Mouse (Mus musculus): ENCODE results near the gene Sdr9c7. TPM values are rescaled to one million over a fixed set of nuclear protein-coding genes. Genes with fewer than 3 reads are reported as not detected.
"Not testable (repeated sequence)": the region's sequence is repeated elsewhere in the genome, so short reads cannot be mapped to it uniquely, and the experiment has no call there.

The Sdr9c7 gene
- total and polyA plus RNA-seq, 2 experiments from 2014 or later: not detected

DNA sequence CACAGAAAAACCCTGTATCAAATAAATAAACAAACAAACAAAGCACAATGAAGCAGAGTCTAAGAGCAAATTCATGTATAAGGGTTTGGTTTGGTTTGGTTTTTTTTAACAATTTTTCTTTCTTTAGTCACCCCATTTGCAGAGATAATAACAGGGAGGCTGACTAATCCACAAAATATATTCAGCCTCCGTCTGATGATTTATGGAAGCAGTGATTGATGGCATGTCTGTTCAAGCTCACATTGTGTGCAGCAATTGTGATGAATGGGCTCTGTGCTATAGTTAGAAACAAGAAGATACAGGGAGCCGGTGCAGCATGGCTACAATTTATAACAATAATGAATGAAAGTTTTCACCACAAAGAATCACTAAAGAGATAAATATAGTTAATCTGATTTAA, 29.4 kb downstream of the Sdr9c7 start:
- H3K4me1 ChIP-seq (ENCODE audit: insufficient read depth): no peaks in the 10 kb centered on the region
- no peak overlapping the region for H3K4me2 ChIP-seq (ENCODE audit: low read depth)
- 62% methylated on average over 2 of the region's 2 CpGs for whole genome bisulfite sequencing
- no peak overlapping the region for H3K27ac ChIP-seq (ENCODE audit: low read depth, low read length)
- H3K9me3 ChIP-seq (ENCODE audit: low read length): no peaks in the 10 kb centered on the region
- ATAC-seq (peak; percentile 20; the same call in 1 of the 2 replicates), DNase-seq (no peak)
- no peaks in the 10 kb centered on the region for H3K27me3 ChIP-seq (ENCODE audit: insufficient read depth, low read length)
- H3K4me3 ChIP-seq (ENCODE audit: low read depth, low read length): no peak overlapping the region
- no peak overlapping the region for H3K9ac ChIP-seq
- TF ChIP-seq CTCF (IDR thresholded peaks at IDR 0.05; ENCODE audit: low read depth): no peak
- no peaks in the 10 kb centered on the region for H3K36me3 ChIP-seq (ENCODE audit: insufficient read depth)

DNA sequence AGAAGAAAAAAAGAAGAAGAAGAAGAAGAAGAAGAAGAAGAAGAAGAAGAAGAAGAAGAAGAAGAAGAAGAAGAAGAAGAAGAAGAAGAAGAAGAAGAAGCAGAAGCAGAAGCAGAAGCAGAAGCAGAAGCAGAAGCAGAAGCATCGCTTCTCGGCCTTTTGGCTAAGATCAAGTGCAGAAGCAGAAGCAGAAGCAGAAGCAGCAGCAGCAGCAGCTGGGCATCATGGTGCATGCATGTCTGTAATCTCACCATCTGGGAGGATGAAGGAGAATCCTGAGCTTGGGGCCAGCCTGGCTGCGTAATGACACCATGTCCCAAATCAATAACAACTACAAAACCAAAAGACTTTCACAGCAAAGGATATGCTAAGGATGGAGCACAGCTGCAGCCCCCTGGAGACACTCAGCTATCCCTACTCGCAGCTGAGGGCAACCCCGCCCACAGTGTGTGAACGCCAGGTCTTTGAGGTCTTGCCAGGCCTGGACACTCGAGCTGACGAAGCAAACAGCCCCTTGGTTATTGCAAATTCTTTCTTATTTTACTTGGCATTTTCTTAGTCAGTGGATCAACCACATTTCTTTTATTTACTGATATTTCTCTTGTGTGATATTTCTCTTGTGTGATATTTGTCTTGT, 34.1 kb downstream of the Sdr9c7 start:
- no peak for ATAC-seq
- DNase-seq: no peak
- H3K4me2 ChIP-seq (ENCODE audit: low read depth): no peak overlapping the region
- no peaks in the 10 kb centered on the region for H3K9me3 ChIP-seq (ENCODE audit: low read length)
- WGBS: 63% methylated on average over 8 of the region's 8 CpGs
- no peak overlapping the region for H3K27ac ChIP-seq (ENCODE audit: low read depth, low read length)
- H3K27me3 ChIP-seq (ENCODE audit: insufficient read depth, low read length): no peaks in the 10 kb centered on the region
- H3K36me3 ChIP-seq (ENCODE audit: insufficient read depth): no peaks in the 10 kb centered on the region
- no peak for TF ChIP-seq CTCF (IDR thresholded peaks at IDR 0.05; ENCODE audit: low read depth)
- H3K4me1 ChIP-seq (ENCODE audit: insufficient read depth): no peaks in the 10 kb centered on the region
- no peak overlapping the region for H3K9ac ChIP-seq
- no peak overlapping the region for H3K4me3 ChIP-seq (ENCODE audit: low read depth, low read length)

DNA sequence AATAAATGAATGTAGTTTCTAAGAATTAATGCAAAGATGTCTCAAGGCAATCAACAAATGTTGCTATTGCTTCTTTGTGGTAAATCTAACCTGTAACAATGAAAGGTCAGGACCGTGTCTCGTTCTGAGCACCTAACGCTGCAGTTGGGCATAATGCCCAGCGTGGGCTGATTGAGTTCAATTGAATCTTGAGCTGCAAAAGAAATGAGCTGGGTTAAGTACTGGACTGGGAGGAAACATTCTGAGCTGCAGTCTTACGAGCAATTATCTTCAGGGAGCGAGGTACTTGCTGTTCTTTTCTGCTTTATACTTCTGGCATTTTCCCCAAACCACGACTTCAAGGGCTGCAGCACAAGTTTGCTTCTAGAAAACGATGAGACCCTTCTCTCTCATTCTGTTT, 38.0 kb downstream of the Sdr9c7 start:
- H3K27ac ChIP-seq (ENCODE audit: low read depth, low read length): no peak overlapping the region
- H3K9ac ChIP-seq: no peak overlapping the region
- H3K9me3 ChIP-seq (ENCODE audit: low read length): no peaks in the 10 kb centered on the region
- H3K36me3 ChIP-seq (ENCODE audit: insufficient read depth): no peaks in the 10 kb centered on the region
- H3K4me2 ChIP-seq (ENCODE audit: low read depth): no peak overlapping the region
- H3K4me1 ChIP-seq (ENCODE audit: insufficient read depth): no peaks in the 10 kb centered on the region
- ATAC-seq (no peak), DNase-seq (no peak)
- 33% methylated on average over 8 of the region's 8 CpGs for WGBS
- no peak overlapping the region for H3K4me3 ChIP-seq (ENCODE audit: low read depth, low read length)
- H3K27me3 ChIP-seq (ENCODE audit: insufficient read depth, low read length): no peaks in the 10 kb centered on the region
- no peak for TF ChIP-seq CTCF (IDR thresholded peaks at IDR 0.05; ENCODE audit: low read depth)

DNA sequence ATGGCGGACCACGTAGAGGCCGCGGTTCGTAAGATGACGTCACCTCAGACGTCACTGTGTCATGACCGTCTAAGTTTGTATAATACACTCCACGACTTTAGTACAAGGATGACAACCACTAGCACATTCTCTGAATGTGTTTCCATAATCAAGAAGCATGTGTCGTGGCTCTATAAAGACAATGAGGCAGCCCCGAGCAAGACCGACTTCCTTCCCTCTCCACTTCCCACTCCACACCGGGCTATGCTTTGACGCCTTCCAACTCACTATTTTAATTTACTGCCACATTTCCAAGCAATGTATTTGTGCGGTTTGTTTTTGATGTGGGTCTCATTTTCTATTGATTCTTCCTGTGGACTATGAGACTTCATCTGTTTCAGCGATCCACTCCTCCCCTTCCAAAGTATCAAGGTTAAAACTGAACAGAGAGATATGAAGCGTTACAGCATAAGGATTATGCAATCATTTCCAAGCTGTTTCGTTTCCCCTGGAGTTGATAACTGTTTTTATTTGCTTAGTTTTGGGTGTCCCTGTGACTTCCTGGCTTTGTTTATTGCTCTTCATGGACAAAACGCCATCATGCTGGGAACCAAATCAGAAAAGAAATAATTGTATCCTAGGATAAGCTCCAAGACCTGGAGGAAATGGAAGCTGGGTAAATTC, 38.6 kb downstream of the Sdr9c7 start:
- ATAC-seq: no peak
- DNase-seq: no peak
- Histone ChIP-seq H3K9me3 (ENCODE audit: low read length) (no peaks in the 10 kb centered on the region), H3K27me3 (ENCODE audit: insufficient read depth, low read length) (no peaks in the 10 kb centered on the region), H3K4me1 (ENCODE audit: insufficient read depth) (no peaks in the 10 kb centered on the region), H3K9ac (no peak overlapping the region), H3K27ac (ENCODE audit: low read depth, low read length) (no peak overlapping the region), H3K4me3 (ENCODE audit: low read depth, low read length) (no peak overlapping the region), H3K4me2 (ENCODE audit: low read depth) (no peak overlapping the region), H3K36me3 (ENCODE audit: insufficient read depth) (no peaks in the 10 kb centered on the region)
- WGBS: 79% methylated on average over 19 of the region's 19 CpGs
- no peak for TF ChIP-seq CTCF (IDR thresholded peaks at IDR 0.05; ENCODE audit: low read depth)

- no peak overlapping the region for H3K27ac ChIP-seq (ENCODE audit: low read depth, low read length)
- no peak overlapping the region for H3K9ac ChIP-seq
- no peaks in the 10 kb centered on the region for H3K9me3 ChIP-seq (ENCODE audit: low read length)
- no peaks in the 10 kb centered on the region for H3K4me1 ChIP-seq (ENCODE audit: insufficient read depth)
- no peaks in the 10 kb centered on the region for H3K27me3 ChIP-seq (ENCODE audit: insufficient read depth, low read length)
- no peak overlapping the region for H3K4me2 ChIP-seq (ENCODE audit: low read depth)
- no peak overlapping the region for H3K4me3 ChIP-seq (ENCODE audit: low read depth, low read length)
- no peak for ATAC-seq
- TF ChIP-seq CTCF (IDR thresholded peaks at IDR 0.05; ENCODE audit: low read depth): peak; percentile 73
- H3K36me3 ChIP-seq (ENCODE audit: insufficient read depth): no peaks in the 10 kb centered on the region
- peak; percentile 80 for DNase-seq
- 1% methylated on average over 2 of the region's 2 CpGs for WGBS
Measured at GRCm38 (mm10) chr10:127937428-127938010, 39.2 kb downstream of the Sdr9c7 start.

DNA sequence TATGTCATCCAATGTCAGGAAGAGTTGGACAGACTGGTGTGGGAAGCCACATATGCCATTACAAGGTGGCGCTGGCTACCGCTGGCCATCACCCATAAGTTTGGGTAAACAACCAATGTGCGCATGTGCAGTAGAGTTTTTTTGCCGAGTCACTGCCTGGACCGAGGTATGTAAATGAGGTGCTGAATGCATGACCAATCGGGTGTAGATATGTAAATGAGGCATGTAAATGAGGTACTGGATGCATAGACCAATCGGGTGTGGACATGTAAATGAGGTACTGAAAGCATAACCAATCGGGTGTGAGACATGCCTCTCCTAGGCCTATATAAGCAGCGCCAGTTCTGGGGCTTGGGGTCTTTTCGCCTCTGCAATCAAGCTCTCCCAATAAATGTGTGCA, 41.3 kb downstream of the Sdr9c7 start:
- H3K9ac ChIP-seq; H3K27me3 ChIP-seq (ENCODE audit: insufficient read depth, low read length); H3K9me3 ChIP-seq (ENCODE audit: low read length); H3K4me1 ChIP-seq (ENCODE audit: insufficient read depth); H3K27ac ChIP-seq (ENCODE audit: low read depth, low read length); H3K36me3 ChIP-seq (ENCODE audit: insufficient read depth); ATAC-seq; DNase-seq; H3K4me3 ChIP-seq (ENCODE audit: low read depth, low read length); H3K4me2 ChIP-seq (ENCODE audit: low read depth): not testable (repeated sequence)
- WGBS: 94% methylated on average over 10 of the region's 10 CpGs

DNA sequence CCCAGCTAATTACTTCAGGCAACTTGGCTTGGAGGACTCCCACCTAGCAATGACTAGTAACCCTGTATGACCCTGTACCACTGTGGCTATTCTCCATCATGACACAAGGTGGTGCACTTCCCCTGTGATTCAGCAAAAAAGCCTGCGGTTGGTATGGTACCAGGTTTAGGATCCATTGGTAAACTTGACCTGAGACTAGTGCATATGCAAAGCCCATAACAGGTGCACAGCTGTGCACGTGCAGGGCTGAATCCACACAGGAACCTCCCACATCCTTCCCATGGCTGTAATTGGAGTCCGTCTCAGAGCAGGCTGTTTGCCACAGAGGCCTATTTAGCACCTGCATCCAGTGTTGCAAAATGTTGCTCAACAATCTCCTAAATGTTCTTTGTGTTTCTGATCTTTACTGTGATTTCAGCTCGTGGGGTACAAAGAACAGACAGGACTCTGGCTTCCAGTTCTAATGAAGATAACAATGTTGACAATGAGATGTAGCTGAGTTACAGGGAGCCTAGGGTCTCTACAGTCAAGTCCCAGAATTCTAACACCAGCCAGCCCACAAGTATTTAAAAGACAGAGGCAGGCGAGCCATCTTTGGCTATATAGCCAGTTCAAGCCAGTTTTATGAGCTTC, 47.2 kb downstream of the Sdr9c7 start:
- Histone ChIP-seq H3K9ac (no peak overlapping the region), H3K27me3 (ENCODE audit: insufficient read depth, low read length) (no peaks in the 10 kb centered on the region), H3K36me3 (ENCODE audit: insufficient read depth) (no peaks in the 10 kb centered on the region), H3K27ac (ENCODE audit: low read depth, low read length) (no peak overlapping the region), H3K4me1 (ENCODE audit: insufficient read depth) (no peaks in the 10 kb centered on the region), H3K9me3 (ENCODE audit: low read length) (no peaks in the 10 kb centered on the region), H3K4me3 (ENCODE audit: low read depth, low read length) (no peak overlapping the region), H3K4me2 (ENCODE audit: low read depth) (no peak overlapping the region)
- peak; percentile 74; the same call in 1 of the 2 replicates for ATAC-seq
- peak; percentile 85 for TF ChIP-seq CTCF (IDR thresholded peaks at IDR 0.05; ENCODE audit: low read depth)
- 21% methylated on average over 5 of the region's 5 CpGs for WGBS
- peak; percentile 73 for DNase-seq
